Mouse (Mus musculus) spleen, postnatal 10 days (tissue): Measurements from ENCODE around the gene Hk2.

Source experiments
- DNase-seq, 2 experiments: peaks; one replicate each; pipeline ENCODE4 v3.0.0; 2021 to 2022; ENCODE audit warnings: low spot score in 2 of 2

Gene Hk2

GRCm38 (mm10) chr6:82770286-82770685, 4.0 kb downstream of the Hk2 start:
- DNase-seq: no peak

DNA sequence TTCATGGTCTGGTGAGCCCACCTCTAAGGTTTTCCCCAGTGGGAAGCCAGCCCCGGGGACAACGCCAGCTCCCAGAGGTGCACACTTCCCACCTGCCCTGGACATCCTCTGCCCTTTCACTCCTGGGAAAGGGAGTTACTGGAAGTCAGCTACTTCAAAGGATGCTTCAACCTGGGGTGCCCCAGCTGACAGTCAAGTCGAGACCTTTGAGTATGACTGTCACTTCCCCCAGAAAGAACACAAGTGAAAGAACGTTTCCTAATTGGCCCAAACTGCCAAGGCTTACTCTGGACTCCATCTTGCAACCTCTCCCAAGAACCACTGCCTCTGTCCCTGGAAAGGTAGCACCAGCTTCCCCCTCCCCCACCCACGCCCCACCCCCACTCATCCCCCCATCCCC, 4.5 kb downstream of the Hk2 start:
- DNase-seq: no peak

- no peak for DNase-seq
These were observed 6.3 kb downstream of the Hk2 start for GRCm38 (mm10) chr6:82767734-82768586.

GRCm38 (mm10) chr6:82766636-82767035, 7.6 kb downstream of the Hk2 start:
- no peak for DNase-seq

DNA sequence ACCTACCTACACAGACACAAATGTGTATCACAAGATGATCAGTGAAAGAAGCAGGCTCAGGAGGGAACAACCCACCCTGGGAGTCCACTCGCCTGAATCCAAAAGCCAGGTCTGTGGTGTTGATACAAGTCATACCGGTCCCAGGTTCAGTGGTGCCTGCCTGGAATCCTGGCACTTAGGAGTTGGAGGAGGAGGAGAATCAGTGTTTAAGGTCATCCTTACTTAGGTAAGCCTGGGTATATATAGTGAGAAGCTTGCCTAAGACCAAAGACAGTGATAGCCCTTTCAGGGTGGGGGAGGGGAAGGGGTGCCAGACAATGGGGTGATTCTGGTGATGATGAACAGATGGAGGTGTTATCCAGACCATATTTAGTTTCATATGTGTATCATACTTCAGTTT, 9.0 kb downstream of the Hk2 start:
- DNase-seq: no peak

GRCm38 (mm10) chr6:82763871-82764503, 10.3 kb downstream of the Hk2 start:
- peak in 1 of 2 experiments; percentile 18 for DNase-seq

DNA sequence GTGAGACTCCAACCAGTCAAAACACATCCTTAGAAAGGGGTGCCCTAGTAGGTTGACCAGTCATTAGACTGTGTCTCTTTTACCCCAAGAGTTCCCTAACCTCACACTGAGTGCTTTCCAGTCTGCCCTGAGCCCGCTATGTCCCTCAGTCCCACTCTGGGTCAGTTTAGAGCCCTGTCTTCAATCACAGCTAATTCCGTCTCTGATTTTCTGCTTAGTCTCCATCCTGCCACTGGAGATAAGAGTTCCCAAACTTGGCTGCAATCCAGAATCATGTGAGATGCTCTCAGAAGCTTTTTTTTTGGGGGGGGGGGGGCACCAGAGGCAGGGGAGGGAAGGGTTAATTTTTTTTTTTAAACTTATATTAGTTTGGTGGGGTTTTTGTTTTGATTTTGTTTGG, 11.5 kb downstream of the Hk2 start:
- no peak for DNase-seq

DNA sequence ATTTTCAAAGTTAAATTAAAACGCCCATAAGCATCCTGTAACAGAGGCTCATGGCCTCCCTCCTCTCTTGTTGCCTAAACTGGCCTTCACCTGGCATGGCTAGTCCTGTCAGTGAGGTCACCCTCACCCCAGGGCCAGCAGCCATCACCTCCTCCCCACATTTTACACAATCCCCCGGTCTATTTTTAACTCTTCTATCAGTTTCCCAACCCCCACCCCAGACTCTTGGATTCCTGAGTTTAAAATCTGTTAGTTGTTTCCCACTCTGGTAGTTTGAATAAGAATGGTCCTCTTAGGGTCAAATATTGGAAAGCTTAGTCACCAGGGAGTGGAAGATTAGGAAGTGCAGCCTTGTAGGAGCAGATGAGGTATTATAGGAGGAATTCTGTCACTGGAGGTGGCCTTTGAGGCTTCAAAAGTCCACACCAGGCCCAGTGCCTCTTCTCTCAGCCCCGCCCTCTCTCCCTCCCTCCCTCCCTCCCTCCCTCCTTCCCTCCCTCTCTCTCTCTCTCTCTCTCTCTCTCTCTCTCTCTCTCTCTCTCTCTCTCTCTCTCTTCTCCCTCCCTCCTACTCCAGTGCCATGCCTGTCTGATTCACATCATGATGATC, 13.4 kb downstream of the Hk2 start:
- DNase-seq: no peak

- no peak for DNase-seq
These were observed 15.0 kb downstream of the Hk2 start for GRCm38 (mm10) chr6:82759241-82759640.

GRCm38 (mm10) chr6:82756799-82757210, 17.4 kb downstream of the Hk2 start:
- DNase-seq: no peak

DNA sequence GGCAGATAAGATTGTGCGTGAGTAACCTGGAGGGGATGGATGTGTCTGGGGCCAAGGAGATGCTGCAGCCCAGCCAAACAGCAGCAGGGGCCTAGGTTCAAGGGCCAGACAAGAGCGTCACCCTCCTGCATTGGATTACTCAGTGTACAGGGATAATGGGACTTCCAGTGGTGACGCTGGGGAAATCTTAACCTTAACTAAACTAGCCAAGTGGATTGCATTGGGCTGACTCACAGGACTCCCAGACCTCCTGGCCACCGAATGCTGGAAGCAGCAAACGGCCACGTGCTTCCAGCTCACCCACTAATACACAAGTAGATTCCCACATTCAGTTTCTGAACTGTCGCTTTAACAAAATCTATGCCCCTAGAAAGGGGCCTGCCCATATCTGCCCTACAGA, 18.0 kb downstream of the Hk2 start:
- no peak for DNase-seq

GRCm38 (mm10) chr6:82755338-82755737, 18.9 kb downstream of the Hk2 start:
- peak in 1 of 2 experiments; percentile 24 for DNase-seq

GRCm38 (mm10) chr6:82754769-82755168, 19.5 kb downstream of the Hk2 start:
- no peak for DNase-seq

DNA sequence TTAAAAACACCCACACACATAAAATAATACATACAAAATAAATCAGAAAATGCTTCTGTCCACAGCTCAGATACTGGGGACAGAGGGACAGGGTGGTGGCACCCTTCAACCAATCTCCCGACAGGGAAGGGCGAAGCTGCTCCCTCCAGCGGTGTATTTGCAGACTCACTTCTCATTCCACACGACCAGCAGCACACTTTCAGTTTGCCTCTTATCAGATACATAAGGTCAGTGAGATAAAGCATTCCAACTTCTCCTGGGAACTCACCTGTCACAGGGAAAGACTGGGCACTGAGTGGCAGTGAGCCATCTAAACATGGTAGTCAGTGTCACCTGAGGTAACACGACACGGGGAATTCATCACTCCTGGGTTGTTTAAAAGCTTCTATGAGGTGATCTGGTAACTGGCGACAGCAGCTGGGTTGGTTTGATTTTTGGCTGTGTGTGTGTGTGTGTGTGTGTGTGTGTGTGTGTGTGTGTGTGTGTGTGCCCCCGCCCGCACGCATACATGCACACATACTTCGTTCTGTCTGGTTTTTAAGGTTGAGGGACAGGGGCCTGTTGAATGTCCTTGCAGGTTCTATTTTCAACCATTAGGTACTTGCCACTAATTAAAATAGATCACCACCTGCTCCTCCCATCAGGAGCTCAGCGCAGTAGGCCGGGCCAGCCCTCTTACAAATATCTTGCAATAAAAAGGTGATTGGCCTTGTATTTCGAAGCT, 20.5 kb downstream of the Hk2 start:
- no peak for DNase-seq

- DNase-seq: no peak
These were observed 21.2 kb downstream of the Hk2 start for GRCm38 (mm10) chr6:82753061-82753460.

- DNase-seq: no peak
These were observed 22.5 kb downstream of the Hk2 start for GRCm38 (mm10) chr6:82751791-82752190.

DNA sequence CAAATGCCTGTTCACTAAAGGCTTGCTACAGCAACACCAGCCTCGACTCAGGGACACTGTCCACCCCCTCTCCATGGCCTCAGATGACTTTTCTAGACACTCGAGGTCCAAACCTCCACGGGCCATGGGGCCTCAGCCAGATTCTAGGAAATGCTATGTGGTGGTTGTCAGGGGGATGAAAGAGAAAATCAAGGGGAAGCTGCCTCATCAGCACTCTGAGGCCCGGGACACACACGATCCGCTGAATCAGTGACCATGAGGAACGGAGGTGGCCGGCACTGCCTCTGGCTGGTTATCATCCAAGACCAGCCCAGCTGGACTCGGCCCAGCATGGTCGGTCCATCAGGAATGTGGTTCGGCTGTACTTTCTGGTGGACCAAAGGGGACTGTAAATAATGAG, 23.2 kb downstream of the Hk2 start:
- DNase-seq: no peak

GRCm38 (mm10) chr6:82750063-82750462, 24.2 kb downstream of the Hk2 start:
- DNase-seq: no peak

GRCm38 (mm10) chr6:82748106-82748672, 26.1 kb downstream of the Hk2 start:
- no peak for DNase-seq

DNA sequence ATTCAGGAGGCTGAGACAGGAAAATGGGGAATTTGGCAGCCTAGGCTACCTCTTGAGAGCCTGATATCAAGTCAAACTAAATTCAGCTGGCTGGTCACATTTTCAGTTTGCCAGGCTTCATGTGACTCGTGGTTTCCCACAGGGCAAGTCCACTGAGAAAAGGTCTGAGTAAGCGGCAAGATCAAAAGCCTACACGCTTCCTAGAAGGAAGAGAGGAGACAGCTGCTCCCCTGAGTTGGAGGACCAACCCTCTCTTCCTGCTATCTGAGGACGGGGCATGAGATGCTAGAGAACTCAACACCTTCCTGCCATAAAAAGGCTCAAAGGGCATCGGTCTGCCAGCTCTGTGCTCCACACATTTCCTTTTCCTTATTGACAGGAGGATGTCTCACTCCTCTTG, 27.2 kb downstream of the Hk2 start:
- DNase-seq: no peak

DNA sequence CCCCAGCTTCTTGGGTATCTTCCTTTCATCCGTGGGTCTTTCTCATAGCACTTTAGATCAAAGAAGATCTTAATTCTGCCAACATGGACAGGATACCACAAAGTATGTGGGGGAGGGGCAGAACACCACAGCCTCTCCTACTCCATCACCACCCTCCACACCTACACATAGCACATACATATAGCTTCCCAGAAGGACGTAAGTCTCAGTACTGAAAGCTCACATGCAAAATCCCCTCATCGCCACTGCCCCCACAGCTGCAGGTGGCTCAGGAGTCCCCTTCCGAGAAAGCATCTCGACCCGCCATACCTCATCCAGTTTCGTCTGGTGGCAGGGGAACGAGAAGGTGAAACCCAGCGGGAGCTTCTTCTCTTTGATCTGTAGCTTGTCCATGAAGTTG, 29.7 kb downstream of the Hk2 start:
- DNase-seq: no peak

DNA sequence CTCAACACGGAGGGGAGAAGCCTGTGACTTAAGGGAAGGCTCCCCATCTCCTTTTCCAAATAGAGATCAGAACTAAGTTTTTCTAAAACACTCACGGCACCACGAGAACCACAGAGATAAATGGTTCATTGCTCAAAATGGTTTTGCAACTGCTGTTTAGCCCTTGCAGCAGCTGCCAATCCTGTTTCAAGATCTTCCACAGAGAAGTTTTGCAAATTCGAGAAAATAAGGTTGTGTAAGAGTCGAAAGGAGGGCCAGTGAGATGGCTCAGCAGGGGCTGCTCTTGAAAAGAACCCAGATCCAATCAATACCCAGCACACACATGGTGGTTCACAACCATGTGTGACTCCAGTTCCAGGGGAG, 32.8 kb downstream of the Hk2 start:
- no peak for DNase-seq
